Mouse (Mus musculus): ENCODE data around the gene Olfr1532-ps1. TPM values are rescaled to one million over a fixed set of nuclear protein-coding genes. Genes with fewer than 3 reads are reported as not detected.

Gene Olfr1532-ps1
- total and polyA plus RNA-seq, 3 experiments, result not detected

DNA sequence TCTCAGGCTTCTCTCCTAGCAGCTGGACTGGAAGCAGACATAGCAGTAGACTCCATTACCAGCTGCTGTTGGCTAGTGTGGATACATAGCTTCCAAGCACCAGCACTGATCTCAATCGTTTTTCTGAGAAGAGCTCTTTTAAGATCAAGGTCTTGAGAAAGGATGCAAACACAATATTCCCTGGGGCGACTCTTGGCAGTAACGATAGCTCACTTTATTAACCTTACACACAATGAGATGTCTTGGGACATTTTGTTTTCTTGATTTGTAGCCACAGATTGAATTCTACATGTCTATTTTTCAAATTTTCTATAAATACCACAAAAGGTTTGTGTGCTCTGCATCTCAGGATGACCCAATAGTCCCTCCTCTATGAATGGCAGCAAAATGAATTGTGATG lies 40.4 kb downstream of the Olfr1532-ps1 start, which contains the start of gene Olfr710:
TSS of gene Olfr710 (minus strand) at position 101 of the 400 bp plus-strand sequence.
- Histone ChIP-seq H3K4me3 (ENCODE audit: low read depth, low read length) (no peak within 1 kb of the TSS), H3K27me3 (ENCODE audit: insufficient read depth, low read length) (peaks cover 7% of the 10 kb centered on the region; the same call in 1 of the 2 replicates), H3K9me3 (replicated peaks) (no peaks in the 10 kb centered on the region), H3K36me3 (replicated peaks) (no peaks in the 10 kb centered on the region), H3K4me1 (ENCODE audit: insufficient read depth, low read depth, low read length) (no peaks in the 10 kb centered on the region)
- ATAC-seq (ENCODE audit: extremely low read depth, insufficient number of reproducible peaks, low FRiP score, poor library complexity, severe bottlenecking), result no peak
- no peak for DNase-seq (ENCODE audit: low spot score)
- TF ChIP-seq POLR2AphosphoS5 (IDR thresholded peaks at IDR 0.05; ENCODE audit: insufficient replicate concordance, low read depth, low read length) (no peak), CTCF (IDR thresholded peaks at IDR 0.05; ENCODE audit: low read depth, low read length) (no peak), GATA1 (IDR thresholded peaks at IDR 0.05; ENCODE audit: borderline replicate concordance, low read length) (no peak), TAL1 (conservative IDR thresholded peaks at IDR 0.05; ENCODE audit: low read depth, low read length) (no peak), GATA2 (IDR thresholded peaks at IDR 0.05; ENCODE audit: borderline replicate concordance, low read depth, low read length) (no peak)

DNA sequence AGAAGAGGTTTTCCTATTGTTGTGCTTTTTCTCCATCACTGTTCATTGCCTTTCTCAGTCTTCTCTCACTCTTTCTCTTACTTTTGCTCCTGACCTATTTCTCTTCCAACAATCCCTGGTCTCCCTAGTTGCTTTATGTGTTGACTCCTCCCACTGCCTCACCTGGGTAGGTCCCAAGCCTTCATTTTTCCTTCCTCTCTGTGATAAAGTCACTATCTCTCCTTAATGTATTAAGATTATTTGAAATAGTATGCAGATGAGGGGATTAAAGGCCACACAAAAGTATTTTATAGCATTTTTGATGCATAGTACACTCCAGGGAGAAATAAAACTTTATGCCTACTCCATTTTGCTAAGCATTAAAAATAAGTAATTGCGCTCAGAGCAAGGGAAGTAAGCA lies 56.0 kb downstream of the Olfr1532-ps1 start, which contains the start of gene Olfr6:
TSS of gene Olfr6 (minus strand) at position 101 of the 400 bp plus-strand sequence.
- H3K36me3 ChIP-seq (replicated peaks), result no peaks in the 10 kb centered on the region
- no peak for ATAC-seq (ENCODE audit: extremely low read depth, insufficient number of reproducible peaks, low FRiP score, poor library complexity, severe bottlenecking)

More for the DNA sequence above, 56.0 kb downstream of the Olfr1532-ps1 start, which contains the start of gene Olfr6:
- no peak within 1 kb of the TSS for H3K4me3 ChIP-seq (ENCODE audit: low read depth, low read length)
- no peak for DNase-seq (ENCODE audit: low spot score)
- no peaks in the 10 kb centered on the region for H3K4me1 ChIP-seq (ENCODE audit: insufficient read depth, low read depth, low read length)
- H3K27me3 ChIP-seq (ENCODE audit: insufficient read depth, low read length), result 0 out of 2 replicates have a peak, but pooled peaks cover 2% of the 10 kb centered on the region
- TF ChIP-seq CTCF (IDR thresholded peaks at IDR 0.05; ENCODE audit: low read depth, low read length) (no peak), TAL1 (conservative IDR thresholded peaks at IDR 0.05; ENCODE audit: low read depth, low read length) (no peak)
- H3K9me3 ChIP-seq (replicated peaks), result no peaks in the 10 kb centered on the region

Other genes starting within 250 kb of the Olfr1532-ps1 start
Only the 20 nearest of the 25 such genes appear.
- not detected in 2 replicates for gene Olfr695, start 191.6 kb upstream of the Olfr1532-ps1 start, total RNA-seq (2014; fragmentation: Nextera tagmentation)
- 0.06 and 0.11 TPM in 2 replicates for gene Olfr695, start 191.6 kb upstream of the Olfr1532-ps1 start, total RNA-seq (2017)
- gene Olfr695, start 191.6 kb upstream of the Olfr1532-ps1 start, polyA plus RNA-seq (2012), result not detected in 2 replicates
- not detected in 2 replicates for gene Olfr697, start 165.6 kb upstream of the Olfr1532-ps1 start, total RNA-seq (2014; fragmentation: Nextera tagmentation)
- 0.22 TPM in 1 of 2 replicates, not detected in the other for gene Olfr697, start 165.6 kb upstream of the Olfr1532-ps1 start, total RNA-seq (2017)
- gene Olfr697, start 165.6 kb upstream of the Olfr1532-ps1 start, polyA plus RNA-seq (2012), result not detected in 2 replicates
- not detected in 2 replicates for gene Olfr698, start 152.6 kb upstream of the Olfr1532-ps1 start, total RNA-seq (2014; fragmentation: Nextera tagmentation)
- gene Olfr698, start 152.6 kb upstream of the Olfr1532-ps1 start, total RNA-seq (2017), result 0.06 and 0.11 TPM in 2 replicates
- gene Olfr698, start 152.6 kb upstream of the Olfr1532-ps1 start, polyA plus RNA-seq (2012), result not detected in 2 replicates
- not detected in 2 replicates for gene Olfr699, start 114.8 kb upstream of the Olfr1532-ps1 start, total RNA-seq (2014; fragmentation: Nextera tagmentation)
- 0.06 and 0.11 TPM in 2 replicates for gene Olfr699, start 114.8 kb upstream of the Olfr1532-ps1 start, total RNA-seq (2017)
- not detected in 2 replicates for gene Olfr699, start 114.8 kb upstream of the Olfr1532-ps1 start, polyA plus RNA-seq (2012)
- gene Olfr700, start 99.2 kb upstream of the Olfr1532-ps1 start, total RNA-seq (2014; fragmentation: Nextera tagmentation), result not detected in 2 replicates
- gene Olfr700, start 99.2 kb upstream of the Olfr1532-ps1 start, total RNA-seq (2017), result not detected in 2 replicates
- not detected in 2 replicates for gene Olfr700, start 99.2 kb upstream of the Olfr1532-ps1 start, polyA plus RNA-seq (2012)
- not detected in 2 replicates for gene Olfr701, start 93.9 kb upstream of the Olfr1532-ps1 start, total RNA-seq (2014; fragmentation: Nextera tagmentation)
- gene Olfr701, start 93.9 kb upstream of the Olfr1532-ps1 start, total RNA-seq (2017), result 0.06 and 0.16 TPM in 2 replicates
- not detected in 2 replicates for gene Olfr701, start 93.9 kb upstream of the Olfr1532-ps1 start, polyA plus RNA-seq (2012)
- not detected in 2 replicates for gene Olfr702, start 74.1 kb upstream of the Olfr1532-ps1 start, total RNA-seq (2014; fragmentation: Nextera tagmentation)
- 0.11 TPM in 1 of 2 replicates, not detected in the other for gene Olfr702, start 74.1 kb upstream of the Olfr1532-ps1 start, total RNA-seq (2017)
- not detected in 2 replicates for gene Olfr702, start 74.1 kb upstream of the Olfr1532-ps1 start, polyA plus RNA-seq (2012)
- gene Olfr703, start 64.6 kb upstream of the Olfr1532-ps1 start, total RNA-seq (2014; fragmentation: Nextera tagmentation), result not detected in 2 replicates
- not detected in 2 replicates for gene Olfr703, start 64.6 kb upstream of the Olfr1532-ps1 start, total RNA-seq (2017)
- not detected in 2 replicates for gene Olfr703, start 64.6 kb upstream of the Olfr1532-ps1 start, polyA plus RNA-seq (2012)
- gene Olfr704, start 44.8 kb upstream of the Olfr1532-ps1 start, total RNA-seq (2014; fragmentation: Nextera tagmentation), result not detected in 2 replicates
- gene Olfr704, start 44.8 kb upstream of the Olfr1532-ps1 start, total RNA-seq (2017), result 0.22 TPM in 1 of 2 replicates, not detected in the other
- not detected in 2 replicates for gene Olfr704, start 44.8 kb upstream of the Olfr1532-ps1 start, polyA plus RNA-seq (2012)
- gene Olfr705, start 31.1 kb upstream of the Olfr1532-ps1 start, total RNA-seq (2014; fragmentation: Nextera tagmentation), result not detected in 2 replicates
- gene Olfr705, start 31.1 kb upstream of the Olfr1532-ps1 start, total RNA-seq (2017), result 0.05 TPM in 1 of 2 replicates, not detected in the other
- not detected in 2 replicates for gene Olfr705, start 31.1 kb upstream of the Olfr1532-ps1 start, polyA plus RNA-seq (2012)
- gene Olfr706, start 19.8 kb upstream of the Olfr1532-ps1 start, total RNA-seq (2014; fragmentation: Nextera tagmentation), result not detected in 2 replicates
- 0.06 TPM in 1 of 2 replicates, not detected in the other for gene Olfr706, start 19.8 kb upstream of the Olfr1532-ps1 start, total RNA-seq (2017)
- gene Olfr706, start 19.8 kb upstream of the Olfr1532-ps1 start, polyA plus RNA-seq (2012), result not detected in 2 replicates
- not detected in 2 replicates for gene Olfr707, start 6.8 kb upstream of the Olfr1532-ps1 start, total RNA-seq (2014; fragmentation: Nextera tagmentation)
- gene Olfr707, start 6.8 kb upstream of the Olfr1532-ps1 start, total RNA-seq (2017), result not detected in 2 replicates
- gene Olfr707, start 6.8 kb upstream of the Olfr1532-ps1 start, polyA plus RNA-seq (2012), result not detected in 2 replicates
- gene Olfr709-ps1, start 24.2 kb downstream of the Olfr1532-ps1 start, total RNA-seq (2014; fragmentation: Nextera tagmentation), result not detected in 2 replicates
- gene Olfr709-ps1, start 24.2 kb downstream of the Olfr1532-ps1 start, total RNA-seq (2017), result 0.05 and 0.06 TPM in 2 replicates
- gene Olfr709-ps1, start 24.2 kb downstream of the Olfr1532-ps1 start, polyA plus RNA-seq (2012), result not detected in 2 replicates
- not detected in 2 replicates for gene Olfr710, start 40.3 kb downstream of the Olfr1532-ps1 start, total RNA-seq (2014; fragmentation: Nextera tagmentation)
- gene Olfr710, start 40.3 kb downstream of the Olfr1532-ps1 start, total RNA-seq (2017), result not detected in 2 replicates
- not detected in 2 replicates for gene Olfr710, start 40.3 kb downstream of the Olfr1532-ps1 start, polyA plus RNA-seq (2012)
- not detected in 2 replicates for gene Olfr6, start 55.9 kb downstream of the Olfr1532-ps1 start, total RNA-seq (2014; fragmentation: Nextera tagmentation)
- 0.12 and 0.22 TPM in 2 replicates for gene Olfr6, start 55.9 kb downstream of the Olfr1532-ps1 start, total RNA-seq (2017)
- gene Olfr6, start 55.9 kb downstream of the Olfr1532-ps1 start, polyA plus RNA-seq (2012), result not detected in 2 replicates
- gene Olfr711, start 67.5 kb downstream of the Olfr1532-ps1 start, total RNA-seq (2014; fragmentation: Nextera tagmentation), result not detected in 2 replicates
- gene Olfr711, start 67.5 kb downstream of the Olfr1532-ps1 start, total RNA-seq (2017), result under 0.01 and 0.11 TPM in 2 replicates
- gene Olfr711, start 67.5 kb downstream of the Olfr1532-ps1 start, polyA plus RNA-seq (2012), result not detected in 2 replicates
- gene Olfr2, start 98.1 kb downstream of the Olfr1532-ps1 start, total RNA-seq (2014; fragmentation: Nextera tagmentation), result not detected in 2 replicates
- gene Olfr2, start 98.1 kb downstream of the Olfr1532-ps1 start, total RNA-seq (2017), result 0.06 TPM in 1 of 2 replicates, not detected in the other
- gene Olfr2, start 98.1 kb downstream of the Olfr1532-ps1 start, polyA plus RNA-seq (2012), result not detected in 2 replicates
- not detected in 2 replicates for gene Olfr713, start 123.2 kb downstream of the Olfr1532-ps1 start, total RNA-seq (2014; fragmentation: Nextera tagmentation)
- gene Olfr713, start 123.2 kb downstream of the Olfr1532-ps1 start, total RNA-seq (2017), result 0.05 and 0.12 TPM in 2 replicates
- gene Olfr713, start 123.2 kb downstream of the Olfr1532-ps1 start, polyA plus RNA-seq (2012), result not detected in 2 replicates
- not detected in 2 replicates for gene Olfr714, start 163.0 kb downstream of the Olfr1532-ps1 start, total RNA-seq (2014; fragmentation: Nextera tagmentation)
- gene Olfr714, start 163.0 kb downstream of the Olfr1532-ps1 start, total RNA-seq (2017), result 0.11 and 0.46 TPM in 2 replicates
- not detected in 2 replicates for gene Olfr714, start 163.0 kb downstream of the Olfr1532-ps1 start, polyA plus RNA-seq (2012)
- not detected in 2 replicates for gene Olfr17, start 185.2 kb downstream of the Olfr1532-ps1 start, total RNA-seq (2014; fragmentation: Nextera tagmentation)
- 0.06 and 0.11 TPM in 2 replicates for gene Olfr17, start 185.2 kb downstream of the Olfr1532-ps1 start, total RNA-seq (2017)
- not detected in 2 replicates for gene Olfr17, start 185.2 kb downstream of the Olfr1532-ps1 start, polyA plus RNA-seq (2012)